Mouse (Mus musculus) heart, embryonic 12.5 days (tissue): ENCODE measurements around the gene Fadd. TPM values are rescaled to one million over a fixed set of nuclear protein-coding genes. Genes with fewer than 3 reads are reported as not detected.

ENCODE experiments used
- ATAC-seq: fragments of 200-750 bp; cut with Nextera tagmentation; 2 replicates; pipeline ENCODE4 v1.8.0; 2017; ENCODE audit warnings: moderate TSS enrichment, moderate library complexity; ENCODE audit not compliant: insufficient number of reproducible peaks, low FRiP score
- H3K27ac ChIP-seq: fragments of 300-500 bp; sonication (generic); 2 replicates; pipeline ENCODE4 v1.5.1; 2016; ENCODE audit warnings: mild to moderate bottlenecking, moderate library complexity; ENCODE audit not compliant: poor library complexity, severe bottlenecking
- H3K27me3 ChIP-seq: fragments of 300-500 bp; sonication (generic); replicated peaks from 2 replicates; pipeline ENCODE4 v1.6.1; 2016; ENCODE audit warnings: mild to moderate bottlenecking, moderate library complexity
- H3K36me3 ChIP-seq: fragments of 300-500 bp; sonication (generic); 2 replicates; pipeline ENCODE4 v1.6.1; 2016; ENCODE audit warnings: mild to moderate bottlenecking, moderate library complexity
- H3K4me1 ChIP-seq: fragments of 300-500 bp; sonication (generic); replicated peaks from 2 replicates; pipeline ENCODE4 v1.6.1; 2016; ENCODE audit warnings: mild to moderate bottlenecking
- H3K4me2 ChIP-seq: fragments of 300-500 bp; sonication (generic); 2 replicates; pipeline ENCODE4 v1.6.1; 2016; ENCODE audit warnings: mild to moderate bottlenecking, moderate library complexity
- H3K4me3 ChIP-seq: fragments of 300-500 bp; sonication (generic); 2 replicates; pipeline ENCODE4 v1.5.1; 2016; ENCODE audit warnings: mild to moderate bottlenecking
- H3K9ac ChIP-seq: fragments of 300-500 bp; sonication (generic); 2 replicates; pipeline ENCODE4 v1.6.1; 2016; ENCODE audit warnings: mild to moderate bottlenecking, moderate library complexity
- H3K9me3 ChIP-seq: fragments of 300-500 bp; sonication (generic); replicated peaks from 2 replicates; pipeline ENCODE4 v1.6.1; 2016; ENCODE audit warnings: mild to moderate bottlenecking, moderate library complexity
- WGBS: fragments of 180-500 bp; shearing (Covaris S2); methylation state at CpG from one replicate; pipeline ENCODE4 v1.1.7; 2016; 5-methylcytosine and 5-hydroxymethylcytosine counted together
- polyA plus RNA-seq: library from polyadenylated mRNA; unstranded; fragments of >200 nt; fragmentation: Nextera tagmentation; extraction: Ambion mirVana; gene quantifications from 2 replicates; pipeline ENCODE4 v1.2.1, GENCODE M21; 2016

The Fadd gene
- polyA plus RNA-seq: 12.1 and 12.3 TPM in 2 replicates

- Histone ChIP-seq H3K4me2 (peak within 1 kb of the TSS; percentile 77), H3K4me3 (peak within 1 kb of the TSS; percentile 89), H3K27ac (peak within 1 kb of the TSS; percentile 95), H3K4me1 (peaks cover 25% of the 10 kb centered on the region), H3K9me3 (no peaks in the 10 kb centered on the region), H3K27me3 (peaks cover 7% of the 10 kb centered on the region; the same call in 1 of the 2 replicates), H3K9ac (peak within 1 kb of the TSS; percentile 85), H3K36me3 (peaks cover 21% of the 10 kb centered on the region)
- WGBS: 2% methylated on average over 34 of the region's 34 CpGs
- peak; percentile 80 for ATAC-seq
Observed at GRCm38 (mm10) chr7:144582284-144582980, at the start of gene Fadd. TSS of gene Fadd (minus strand) at chr7:144582463.

GRCm38 (mm10) chr7:144630622-144631021 lies 48.4 kb upstream of the Fadd start:
- no peaks in the 10 kb centered on the region for H3K9me3 ChIP-seq
- H3K4me1 ChIP-seq: peaks cover 21% of the 10 kb centered on the region
- WGBS: 76% methylated on average over 3 of the region's 3 CpGs
- H3K4me2 ChIP-seq: no peak overlapping the region
- no peak overlapping the region for H3K9ac ChIP-seq
- H3K4me3 ChIP-seq: no peak overlapping the region
- no peak for ATAC-seq
- 0 out of 2 replicates have a peak, but pooled peaks cover 13% of the 10 kb centered on the region for H3K27me3 ChIP-seq
- no peak overlapping the region for H3K27ac ChIP-seq
- no peaks in the 10 kb centered on the region for H3K36me3 ChIP-seq

GRCm38 (mm10) chr7:144628334-144628915 lies 46.2 kb upstream of the Fadd start:
- H3K9me3 ChIP-seq: no peaks in the 10 kb centered on the region
- 0 out of 2 replicates have a peak, but pooled peaks cover 13% of the 10 kb centered on the region for H3K27me3 ChIP-seq
- peaks cover 22% of the 10 kb centered on the region for H3K4me1 ChIP-seq
- H3K4me3 ChIP-seq: no peak overlapping the region
- no peak overlapping the region for H3K9ac ChIP-seq
- H3K27ac ChIP-seq: no peak overlapping the region
- H3K4me2 ChIP-seq: no peak overlapping the region
- WGBS: 45% methylated on average over 3 of the region's 3 CpGs
- ATAC-seq: no peak
- H3K36me3 ChIP-seq: no peaks in the 10 kb centered on the region

GRCm38 (mm10) chr7:144627606-144628333 lies 45.5 kb upstream of the Fadd start:
- H3K9me3 ChIP-seq: no peaks in the 10 kb centered on the region
- H3K4me3 ChIP-seq: no peak overlapping the region
- H3K4me1 ChIP-seq: peaks cover 22% of the 10 kb centered on the region
- 50% methylated on average over 13 of the region's 13 CpGs for WGBS
- H3K27ac ChIP-seq: no peak overlapping the region
- H3K36me3 ChIP-seq: 0 out of 2 replicates have a peak, but pooled peaks cover 4% of the 10 kb centered on the region
- no peak overlapping the region for H3K4me2 ChIP-seq
- no peak overlapping the region for H3K9ac ChIP-seq
- 0 out of 2 replicates have a peak, but pooled peaks cover 13% of the 10 kb centered on the region for H3K27me3 ChIP-seq
- ATAC-seq: no peak

- ATAC-seq: no peak
- 81% methylated on average over 2 of the region's 2 CpGs for WGBS
- Histone ChIP-seq H3K27ac (no peak overlapping the region), H3K9me3 (peaks cover 6% of the 10 kb centered on the region), H3K27me3 (0 out of 2 replicates have a peak, but pooled peaks cover 13% of the 10 kb centered on the region), H3K4me3 (no peak overlapping the region), H3K4me1 (peaks cover 22% of the 10 kb centered on the region), H3K36me3 (0 out of 2 replicates have a peak, but pooled peaks cover 4% of the 10 kb centered on the region), H3K4me2 (no peak overlapping the region), H3K9ac (no peak overlapping the region)
Observed at GRCm38 (mm10) chr7:144626042-144626441, 43.8 kb upstream of the Fadd start.

- H3K27ac ChIP-seq: no peak overlapping the region
- H3K4me1 ChIP-seq: peaks cover 9% of the 10 kb centered on the region; the same call in 1 of the 2 replicates
- no peak for ATAC-seq
- H3K27me3 ChIP-seq: no peaks in the 10 kb centered on the region
- 79% methylated on average over 22 of the region's 22 CpGs for WGBS
- no peak overlapping the region for H3K9ac ChIP-seq
- peaks cover 6% of the 10 kb centered on the region for H3K9me3 ChIP-seq
- H3K4me2 ChIP-seq: no peak overlapping the region
- 0 out of 2 replicates have a peak, but pooled peaks cover 4% of the 10 kb centered on the region for H3K36me3 ChIP-seq
- H3K4me3 ChIP-seq: no peak overlapping the region
Observed at GRCm38 (mm10) chr7:144620721-144621681, 38.7 kb upstream of the Fadd start.

GRCm38 (mm10) chr7:144620315-144620714 lies 38.1 kb upstream of the Fadd start:
- Histone ChIP-seq H3K4me3 (no peak overlapping the region), H3K27ac (no peak overlapping the region), H3K9ac (no peak overlapping the region), H3K9me3 (peaks cover 6% of the 10 kb centered on the region), H3K27me3 (no peaks in the 10 kb centered on the region), H3K36me3 (0 out of 2 replicates have a peak, but pooled peaks cover 4% of the 10 kb centered on the region), H3K4me1 (peaks cover 12% of the 10 kb centered on the region), H3K4me2 (no peak overlapping the region)
- ATAC-seq: no peak

GRCm38 (mm10) chr7:144615343-144615742 lies 33.1 kb upstream of the Fadd start:
- Histone ChIP-seq H3K27me3 (no peaks in the 10 kb centered on the region), H3K9me3 (no peaks in the 10 kb centered on the region), H3K4me2 (no peak overlapping the region), H3K4me1 (peaks cover 14% of the 10 kb centered on the region), H3K9ac (no peak overlapping the region), H3K4me3 (no peak overlapping the region), H3K36me3 (no peaks in the 10 kb centered on the region), H3K27ac (no peak overlapping the region)
- no peak for ATAC-seq
- 35% methylated on average over 6 of the region's 6 CpGs for WGBS

- no peaks in the 10 kb centered on the region for H3K36me3 ChIP-seq
- no peaks in the 10 kb centered on the region for H3K27me3 ChIP-seq
- ATAC-seq: no peak
- H3K4me3 ChIP-seq: no peak overlapping the region
- no peaks in the 10 kb centered on the region for H3K9me3 ChIP-seq
- no peak overlapping the region for H3K27ac ChIP-seq
- peaks cover 14% of the 10 kb centered on the region for H3K4me1 ChIP-seq
- no peak overlapping the region for H3K4me2 ChIP-seq
- H3K9ac ChIP-seq: no peak overlapping the region
- WGBS: 73% methylated on average over 4 of the region's 4 CpGs
Observed at GRCm38 (mm10) chr7:144612829-144613228, 30.6 kb upstream of the Fadd start.

GRCm38 (mm10) chr7:144612351-144612750 lies 30.1 kb upstream of the Fadd start:
- Histone ChIP-seq H3K36me3 (no peaks in the 10 kb centered on the region), H3K4me1 (peaks cover 14% of the 10 kb centered on the region), H3K27ac (no peak overlapping the region), H3K27me3 (no peaks in the 10 kb centered on the region), H3K4me2 (no peak overlapping the region), H3K4me3 (no peak overlapping the region), H3K9me3 (no peaks in the 10 kb centered on the region), H3K9ac (no peak overlapping the region)
- 45% methylated on average over 4 of the region's 4 CpGs for WGBS
- ATAC-seq: no peak
